Comparison of ENCODE assay signal across 15 mouse cellular contexts in genomic region chr5:117905728-117906127, GRCm38 (mm10).
"Had no signal": no experiment of that assay in that cellular context is flagged by ENCODE, and none has a peak within 500 bp of the region (broad histone marks: within the 10 kb centered on the region; RNA-seq: fewer than 3 reads in every experiment).

No protein-coding gene starts in this region.

- ATAC-seq: forebrain, embryonic 13.5 days; forebrain, embryonic 14.5 days; forebrain, embryonic 15.5 days; forebrain, embryonic 16.5 days; forebrain, postnatal 0 days had no signal

- DNase-seq: cerebellum, adult 8-10 months; embryo, embryonic 11 days; forebrain, postnatal 0 days; gastrocnemius, adult 2 months; gastrocnemius, postnatal 10 days; gastrocnemius, postnatal 14 days; gastrocnemius, postnatal 25 days; gastrocnemius, postnatal 36 days; heart, adult 11 months; heart, adult 18-20 months; heart, adult 2 months had no signal
